Mouse (Mus musculus) naive thymus-derived CD4-positive, alpha-beta T cell, adult 2 months (primary cell): ENCODE measurements around the gene Slc9a9.
A peak's percentile ranks its signal among the peaks of the same experiment; 100 is the strongest.

Experiments used
- DNase-seq: peaks from one replicate; pipeline ENCODE4 v3.0.0-alpha.2; 2011; ENCODE audit warnings: low read depth

The Slc9a9 gene

GRCm38 (mm10) chr9:95207661-95208060, 538.0 kb downstream of the Slc9a9 start:
- no peak for DNase-seq

GRCm38 (mm10) chr9:95208681-95209080, 539.0 kb downstream of the Slc9a9 start:
- DNase-seq: no peak

DNA sequence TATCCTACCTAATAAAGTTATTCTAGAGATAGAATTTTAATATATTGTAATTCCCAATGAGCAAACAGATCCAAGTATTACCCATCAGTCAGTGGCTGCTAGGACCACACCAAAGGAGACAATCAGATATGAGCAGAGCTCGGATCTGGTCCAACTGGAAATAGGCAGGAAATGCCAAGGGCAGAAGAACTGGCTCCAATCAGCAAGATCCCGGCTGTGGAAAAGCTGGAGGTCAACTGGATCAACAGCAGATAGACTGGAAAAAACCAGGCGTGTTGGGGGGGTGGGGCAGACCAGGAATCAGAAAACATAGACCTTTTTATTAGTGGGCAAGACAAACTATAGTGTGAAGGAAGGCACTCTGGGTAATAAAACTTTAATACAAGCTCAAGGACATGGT, 550.3 kb downstream of the Slc9a9 start:
- no peak for DNase-seq

DNA sequence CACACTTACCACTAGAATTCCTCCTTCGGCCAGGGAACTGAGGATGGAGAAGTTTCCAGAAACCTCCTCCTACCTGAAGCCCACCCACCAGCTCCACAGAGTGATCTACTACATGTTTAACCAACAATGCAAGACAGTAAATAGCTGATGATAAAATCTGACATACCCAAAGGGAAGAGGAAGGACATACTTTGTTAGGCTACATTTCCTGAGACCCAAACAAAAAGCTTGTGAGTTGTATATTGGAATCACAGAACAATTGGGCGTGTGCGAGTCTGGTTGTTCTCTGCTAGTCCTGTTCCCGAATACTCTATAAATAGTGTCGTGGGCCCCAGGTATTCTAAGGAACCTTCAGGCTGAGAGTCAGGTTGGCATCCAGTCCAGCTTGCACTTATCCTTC, 551.6 kb downstream of the Slc9a9 start:
- no peak for DNase-seq

DNA sequence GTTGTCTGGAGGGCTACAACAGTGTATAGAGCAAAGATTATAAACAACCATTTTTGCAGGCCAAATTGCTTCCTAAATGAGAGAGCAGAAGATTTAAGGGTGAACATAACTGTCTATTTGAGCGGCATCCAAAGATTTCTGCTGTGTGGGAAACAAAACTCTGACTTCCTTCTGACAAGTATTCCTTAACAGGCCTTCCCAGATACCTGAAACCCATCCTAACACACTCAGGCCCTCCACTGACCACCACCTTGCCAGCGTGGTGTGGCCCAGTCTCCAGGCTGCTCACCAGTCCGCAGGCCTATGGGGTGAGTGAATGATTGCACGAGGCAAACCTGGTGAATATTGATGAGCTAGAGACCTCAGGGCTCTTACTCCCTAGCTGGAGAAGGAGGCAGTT, 557.3 kb downstream of the Slc9a9 start:
- DNase-seq: no peak

DNA sequence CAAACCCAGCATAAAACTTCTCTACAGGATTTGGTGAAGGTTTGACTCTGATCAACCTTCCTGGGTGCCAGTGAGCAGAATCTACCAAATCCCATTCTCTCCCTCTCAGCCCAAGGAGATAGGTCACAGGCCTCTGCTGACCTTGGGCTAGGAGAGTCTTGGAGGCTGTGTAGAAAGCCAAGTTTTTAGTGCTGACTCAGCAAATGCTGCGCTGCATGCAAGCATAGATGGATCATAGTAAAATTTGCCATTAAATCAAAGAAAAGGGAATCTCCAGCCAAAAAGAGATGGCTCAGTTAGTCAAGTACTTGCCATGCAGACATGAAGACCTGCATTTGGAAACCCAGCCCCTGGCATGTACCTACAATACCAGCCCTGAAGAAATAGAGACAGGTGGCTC, 558.4 kb downstream of the Slc9a9 start:
- no peak for DNase-seq

GRCm38 (mm10) chr9:95229147-95229546, 559.4 kb downstream of the Slc9a9 start:
- DNase-seq: no peak

- no peak for DNase-seq
These were observed 570.2 kb downstream of the Slc9a9 start for GRCm38 (mm10) chr9:95239900-95240299.

DNA sequence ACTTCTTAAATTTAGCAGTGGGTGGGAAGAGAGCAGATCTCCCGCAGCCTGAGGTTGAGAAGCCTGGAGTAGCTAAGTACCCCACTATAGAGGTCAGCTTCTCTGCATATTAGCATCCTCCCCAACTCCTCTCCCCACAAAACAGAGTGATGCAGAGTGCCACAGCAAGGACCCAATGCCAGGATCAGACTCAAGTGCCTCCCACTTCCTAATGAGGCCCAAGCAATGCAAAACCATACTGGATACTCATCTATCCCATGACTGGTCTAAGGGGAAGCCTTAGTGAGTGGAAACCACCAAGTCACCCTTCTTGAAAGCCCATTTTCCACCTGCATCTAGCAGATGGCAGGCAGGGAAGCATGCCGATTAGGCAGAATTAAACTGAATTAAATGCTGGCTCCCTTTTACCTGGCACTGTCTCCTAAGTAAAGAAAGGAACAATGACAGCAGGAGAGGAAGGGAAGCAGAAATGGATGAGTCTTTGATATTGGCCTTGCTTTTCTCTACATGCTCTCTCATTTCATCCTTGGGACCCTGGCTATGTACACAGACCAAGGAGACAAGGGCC, 573.0 kb downstream of the Slc9a9 start:
- DNase-seq: no peak

DNA sequence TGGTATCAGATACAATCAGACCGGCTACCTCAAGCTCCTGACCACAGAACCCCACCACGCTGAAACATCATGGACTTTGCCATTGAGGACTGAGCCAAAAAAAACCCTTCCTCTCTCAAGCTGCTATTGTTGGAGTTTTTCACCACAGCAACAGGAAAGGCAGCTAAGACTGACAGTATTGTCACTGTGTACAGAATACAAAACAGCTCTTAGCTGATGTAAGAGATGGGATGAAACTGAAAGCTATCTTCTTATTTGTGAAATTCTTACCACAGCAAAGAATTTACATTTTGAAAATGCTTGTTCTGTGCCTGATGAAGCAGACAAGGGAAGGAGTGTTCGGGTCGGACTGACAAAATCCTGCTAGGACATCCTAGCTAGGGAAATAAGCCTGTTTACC, 584.5 kb downstream of the Slc9a9 start:
- no peak for DNase-seq

- DNase-seq: no peak
These were observed 586.1 kb downstream of the Slc9a9 start for GRCm38 (mm10) chr9:95255844-95256243.

DNA sequence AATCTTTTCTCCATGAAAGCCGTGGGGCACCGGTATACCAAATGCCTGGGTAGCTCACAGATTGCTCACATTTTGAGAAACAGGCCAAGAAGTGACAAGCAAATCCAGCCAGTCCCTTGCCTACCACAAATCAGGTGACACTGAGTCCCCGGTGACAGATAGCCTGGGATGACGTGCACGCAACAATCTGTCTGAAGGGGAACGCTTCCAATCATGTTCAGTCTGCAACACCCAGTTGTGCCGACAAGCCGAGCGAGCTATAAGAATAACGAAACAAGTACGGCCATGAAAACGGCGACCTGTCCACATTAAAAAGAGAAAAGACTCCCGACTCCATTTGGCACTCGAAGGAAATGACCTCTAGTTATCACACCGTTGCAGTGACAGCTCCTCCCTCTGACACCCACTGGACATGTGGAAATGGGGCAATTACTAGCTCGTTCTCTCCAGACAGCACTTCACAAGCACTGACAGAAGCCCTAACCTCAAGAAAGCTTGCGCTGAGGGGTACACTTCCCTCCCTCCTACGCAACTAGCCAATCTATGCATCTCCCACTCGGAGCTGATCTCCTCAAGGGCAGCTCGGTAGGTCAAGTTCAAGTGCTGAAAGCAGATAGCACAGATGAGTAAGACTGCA, 587.1 kb downstream of the Slc9a9 start:
- no peak for DNase-seq

GRCm38 (mm10) chr9:95262851-95263250, 593.1 kb downstream of the Slc9a9 start:
- no peak for DNase-seq

DNA sequence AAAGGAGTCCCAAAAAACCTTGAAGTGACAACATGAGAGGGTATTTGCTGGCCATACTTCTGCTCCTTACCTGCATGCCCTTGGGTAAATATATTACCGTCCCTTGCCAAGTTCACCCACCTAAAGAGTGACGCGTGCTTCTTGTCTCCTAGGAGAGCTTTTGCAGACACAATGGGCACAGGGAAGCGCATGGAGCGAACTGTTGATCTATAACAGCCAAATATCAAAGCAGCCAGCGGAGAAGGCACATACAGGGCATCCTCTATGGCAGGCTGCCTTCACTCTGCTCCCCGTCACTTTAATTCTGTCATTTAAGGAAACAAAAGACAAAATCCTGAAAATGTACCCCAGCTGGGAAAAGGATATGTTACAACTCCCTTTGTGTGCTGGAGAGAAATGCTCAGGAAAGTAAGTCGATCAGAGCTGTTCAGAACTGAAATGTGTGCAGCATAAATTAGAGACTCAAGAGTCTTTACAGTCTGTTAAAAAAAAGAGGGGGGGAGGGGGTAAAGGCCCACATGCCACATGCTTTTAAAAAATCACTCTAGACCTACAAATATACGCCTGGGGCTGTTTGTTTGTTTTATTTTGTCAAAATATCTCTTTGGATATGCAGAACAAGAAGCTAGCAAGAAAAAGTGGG, 594.3 kb downstream of the Slc9a9 start:
- no peak for DNase-seq

GRCm38 (mm10) chr9:95266179-95266578, 596.5 kb downstream of the Slc9a9 start:
- DNase-seq: no peak

- no peak for DNase-seq
These were observed 597.2 kb downstream of the Slc9a9 start for GRCm38 (mm10) chr9:95266924-95267323.

- peak; percentile 77 for DNase-seq
These were observed 610.1 kb downstream of the Slc9a9 start for GRCm38 (mm10) chr9:95279590-95280344.
